In the genomic region with DNA sequence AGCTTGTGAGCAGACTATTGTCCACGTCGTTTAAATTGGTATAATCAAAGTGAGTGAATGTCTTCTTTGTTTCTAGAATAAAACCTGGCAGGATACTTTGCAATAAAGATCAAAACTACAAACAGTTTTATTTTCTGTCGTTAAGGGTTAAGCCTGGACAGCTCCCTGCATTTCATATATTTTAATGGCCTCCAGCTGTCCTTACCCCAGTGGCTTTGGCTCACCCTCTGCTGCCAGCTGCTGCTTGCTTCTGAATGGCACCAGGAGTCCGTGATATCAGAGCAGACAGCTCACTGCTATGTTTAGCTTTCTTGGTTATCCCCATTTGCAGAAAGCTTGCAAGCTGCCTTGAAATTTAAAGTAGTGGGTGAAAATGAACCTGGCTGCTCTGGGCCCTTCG, we compare ENCODE assay signal across 8 mouse cellular contexts. TPM values are rescaled to one million over a fixed set of nuclear protein-coding genes. Genes with fewer than 3 reads are reported as not detected.
A peak's percentile ranks its signal among the peaks of the same experiment; 100 is the strongest.
DNase-seq lines count a peak whose midpoint lies in the region; ATAC-seq lines count a peak whose summit lies in the region.

No protein-coding gene starts in this region.

- ATAC-seq in lung, embryonic 15.5 days (ENCODE audit: borderline replicate concordance, extremely low read depth, low FRiP score, low TSS enrichment): no peak
- ATAC-seq in embryonic facial prominence, embryonic 11.5 days (replicated peaks; ENCODE audit: insufficient number of reproducible peaks, low FRiP score, low TSS enrichment, low read depth): no peak
- ATAC-seq in heart, embryonic 16.5 days (replicated peaks; ENCODE audit: extremely low read depth, insufficient read depth, low FRiP score): peak; percentile 61
- no peak for ATAC-seq in liver, embryonic 16.5 days (ENCODE audit: low read depth)

- H3K27ac ChIP-seq in lung, embryonic 15.5 days: peak overlapping the region; percentile 2; the same call in 1 of the 2 replicates
- no peak overlapping the region for H3K27ac ChIP-seq in embryonic facial prominence, embryonic 11.5 days (replicated peaks; ENCODE audit: low read depth, low read length)
- H3K27ac ChIP-seq in heart, embryonic 16.5 days (ENCODE audit: low read length): peak overlapping the region; percentile 88
- H3K27ac ChIP-seq in liver, embryonic 16.5 days (ENCODE audit: low read length): 0 out of 2 replicates have a peak overlapping the region, but pooled peaks have one; percentile 25

- H3K9me3 ChIP-seq in lung, embryonic 15.5 days: no peaks in the 10 kb centered on the region
- no peaks in the 10 kb centered on the region for H3K9me3 ChIP-seq in embryonic facial prominence, embryonic 11.5 days (replicated peaks; ENCODE audit: control insufficient read depth, low read length)
- H3K9me3 ChIP-seq in heart, embryonic 16.5 days (replicated peaks; ENCODE audit: control insufficient read depth, low read length): no peaks in the 10 kb centered on the region
- H3K9me3 ChIP-seq in liver, embryonic 16.5 days (replicated peaks; ENCODE audit: control insufficient read depth, low read length): no peaks in the 10 kb centered on the region

- H3K4me1 ChIP-seq in lung, embryonic 15.5 days: peaks cover 13% of the 10 kb centered on the region
- no peaks in the 10 kb centered on the region for H3K4me1 ChIP-seq in embryonic facial prominence, embryonic 11.5 days (ENCODE audit: control insufficient read depth, insufficient read depth, low read length)
- peaks cover 19% of the 10 kb centered on the region for H3K4me1 ChIP-seq in heart, embryonic 16.5 days (ENCODE audit: control insufficient read depth, insufficient read depth, low read length)
- H3K4me1 ChIP-seq in liver, embryonic 16.5 days (ENCODE audit: control insufficient read depth, low read depth, low read length): peaks cover 18% of the 10 kb centered on the region

- peak overlapping the region; percentile 54 for H3K4me3 ChIP-seq in lung, embryonic 15.5 days
- peak overlapping the region; percentile 61 for H3K4me3 ChIP-seq in embryonic facial prominence, embryonic 11.5 days (ENCODE audit: low read depth, low read length)
- peak overlapping the region; percentile 80 for H3K4me3 ChIP-seq in heart, embryonic 16.5 days (ENCODE audit: low read length)
- peak overlapping the region; percentile 71 for H3K4me3 ChIP-seq in liver, embryonic 16.5 days (ENCODE audit: low read depth, low read length)

- no peaks in the 10 kb centered on the region for H3K27me3 ChIP-seq in lung, embryonic 15.5 days
- no peaks in the 10 kb centered on the region for H3K27me3 ChIP-seq in embryonic facial prominence, embryonic 11.5 days (ENCODE audit: control insufficient read depth, insufficient read depth, low read length)
- no peaks in the 10 kb centered on the region for H3K27me3 ChIP-seq in heart, embryonic 16.5 days (ENCODE audit: control insufficient read depth, insufficient read depth, low read length)
- no peaks in the 10 kb centered on the region for H3K27me3 ChIP-seq in liver, embryonic 16.5 days (ENCODE audit: control insufficient read depth, insufficient read depth, low read depth, low read length)

- peaks cover 15% of the 10 kb centered on the region for H3K36me3 ChIP-seq in lung, embryonic 15.5 days
- H3K36me3 ChIP-seq in embryonic facial prominence, embryonic 11.5 days (replicated peaks; ENCODE audit: control insufficient read depth, insufficient read depth, low read depth, low read length): no peaks in the 10 kb centered on the region
- H3K36me3 ChIP-seq in heart, embryonic 16.5 days (ENCODE audit: control insufficient read depth, insufficient read depth): peaks cover 14% of the 10 kb centered on the region
- H3K36me3 ChIP-seq in liver, embryonic 16.5 days (ENCODE audit: control insufficient read depth, insufficient read depth): peaks cover under 1% of the 10 kb centered on the region

- 26% methylated on average over 5 of the region's 5 CpGs for WGBS in lung, embryonic 15.5 days
- WGBS in embryonic facial prominence, embryonic 11.5 days: 22% methylated on average over 5 of the region's 5 CpGs
- WGBS in heart, embryonic 16.5 days: 39% methylated on average over 5 of the region's 5 CpGs
- 34% methylated on average over 5 of the region's 5 CpGs for WGBS in liver, embryonic 16.5 days (ENCODE audit: insufficient replicate concordance)

- no peak for DNase-seq in lung, adult 18-20 months
- DNase-seq in embryonic facial prominence, embryonic 11.5 days (ENCODE audit: low spot score): peak; percentile 49
- DNase-seq in telencephalon, adult 2 months (ENCODE audit: low read depth, low spot score): peak; percentile 24
- DNase-seq in spleen, postnatal 14 days (ENCODE audit: low spot score in 2 of 2): no peak
- no peak for DNase-seq in cerebellum, postnatal 36 days

- H3K9ac ChIP-seq in lung, embryonic 15.5 days: peak overlapping the region; percentile 50
- no peak overlapping the region; the same call in 1 of the 2 replicates for H3K9ac ChIP-seq in embryonic facial prominence, embryonic 11.5 days (replicated peaks; ENCODE audit: low read length)
- H3K9ac ChIP-seq in heart, embryonic 16.5 days (ENCODE audit: low read length): peak overlapping the region; percentile 87
- peak overlapping the region; percentile 70 for H3K9ac ChIP-seq in liver, embryonic 16.5 days (ENCODE audit: low read depth, low read length)

- H3K4me2 ChIP-seq in lung, embryonic 15.5 days: peak overlapping the region; percentile 72
- peak overlapping the region; percentile 47 for H3K4me2 ChIP-seq in embryonic facial prominence, embryonic 11.5 days (ENCODE audit: low read depth, low read length)
- peak overlapping the region; percentile 96 for H3K4me2 ChIP-seq in heart, embryonic 16.5 days (ENCODE audit: low read depth, low read length)
- peak overlapping the region; percentile 75 for H3K4me2 ChIP-seq in liver, embryonic 16.5 days (ENCODE audit: low read depth, low read length)

RNA-seq across cellular contexts. Expression of a gene that starts 0.9 kb away (rescaled TPM):
- 129 TPM in 2 replicates for polyA plus RNA-seq in lung, embryonic 15.5 days (2015; fragmentation: Nextera tagmentation; extraction: Ambion mirVana)
- 117 and 134 TPM in 2 replicates for polyA plus RNA-seq in embryonic facial prominence, embryonic 11.5 days (2014; fragmentation: Nextera tagmentation; extraction: Ambion mirVana)
- polyA plus RNA-seq in heart, embryonic 16.5 days (2015; fragmentation: Nextera tagmentation; extraction: Ambion mirVana): 120 and 124 TPM in 2 replicates
- polyA plus RNA-seq in liver, embryonic 16.5 days (2015; fragmentation: Nextera tagmentation; extraction: Ambion mirVana): 35.9 and 42.1 TPM in 2 replicates

RNA-seq across cellular contexts. Expression of a gene that starts 9.8 kb away (rescaled TPM):
- 0.63 and 0.81 TPM in 2 replicates for polyA plus RNA-seq in lung, embryonic 15.5 days (2015; fragmentation: Nextera tagmentation; extraction: Ambion mirVana)
- polyA plus RNA-seq in embryonic facial prominence, embryonic 11.5 days (2014; fragmentation: Nextera tagmentation; extraction: Ambion mirVana): 1.7 TPM in 1 of 2 replicates, not detected in the other
- polyA plus RNA-seq in heart, embryonic 16.5 days (2015; fragmentation: Nextera tagmentation; extraction: Ambion mirVana): 1.1 and 1.3 TPM in 2 replicates
- not detected in 2 replicates for polyA plus RNA-seq in liver, embryonic 16.5 days (2015; fragmentation: Nextera tagmentation; extraction: Ambion mirVana)

RNA-seq across cellular contexts. Expression of a gene that starts 19.3 kb away (rescaled TPM):
- polyA plus RNA-seq in lung, embryonic 15.5 days (2015; fragmentation: Nextera tagmentation; extraction: Ambion mirVana): not detected in 2 replicates
- polyA plus RNA-seq in embryonic facial prominence, embryonic 11.5 days (2014; fragmentation: Nextera tagmentation; extraction: Ambion mirVana): 0.07 TPM in 1 of 2 replicates, not detected in the other
- polyA plus RNA-seq in heart, embryonic 16.5 days (2015; fragmentation: Nextera tagmentation; extraction: Ambion mirVana): 0.05 TPM in 1 of 2 replicates, not detected in the other
- polyA plus RNA-seq in liver, embryonic 16.5 days (2015; fragmentation: Nextera tagmentation; extraction: Ambion mirVana): not detected in 2 replicates

RNA-seq across cellular contexts. Expression of a gene that starts 57.3 kb away (rescaled TPM):
- polyA plus RNA-seq in lung, embryonic 15.5 days (2015; fragmentation: Nextera tagmentation; extraction: Ambion mirVana): 1.1 and 1.8 TPM in 2 replicates
- polyA plus RNA-seq in embryonic facial prominence, embryonic 11.5 days (2014; fragmentation: Nextera tagmentation; extraction: Ambion mirVana): 0.34 and 0.35 TPM in 2 replicates
- 166 and 187 TPM in 2 replicates for polyA plus RNA-seq in heart, embryonic 16.5 days (2015; fragmentation: Nextera tagmentation; extraction: Ambion mirVana)
- not detected in 2 replicates for polyA plus RNA-seq in liver, embryonic 16.5 days (2015; fragmentation: Nextera tagmentation; extraction: Ambion mirVana)

Comparison
In these comparisons a context has a peak if more than half of its experiments do, and no peak if none do; other contexts are left out.
1. DNase-seq: peak in embryonic facial prominence, embryonic 11.5 days (single experiment) and telencephalon, adult 2 months (single experiment); none in lung, adult 18-20 months (0 of 2), spleen, postnatal 14 days (0 of 2) and cerebellum, postnatal 36 days (0 of 2).
2. Peak in every context shown above with its lines, with median percentiles within 50 percentile points of each other: H3K4me2 ChIP-seq and H3K4me3 ChIP-seq.